Mouse (Mus musculus) forebrain, postnatal 0 days (tissue): ENCODE data around the gene Wsb2. TPM values are rescaled to one million over a fixed set of nuclear protein-coding genes. Genes with fewer than 3 reads are reported as not detected.

Experiments used
- ATAC-seq: fragments of 200-750 bp; cut with Nextera tagmentation; 2 replicates; pipeline ENCODE4 v1.8.0; 2017; ENCODE audit warnings: mild to moderate bottlenecking, moderate library complexity
- DNase-seq: peaks from one replicate; pipeline ENCODE4 v3.0.0-alpha.2; 2015
- H3K27ac ChIP-seq: fragments of 300-500 bp; sonication (generic); 2 replicates; pipeline ENCODE4 v1.5.1; 2014; ENCODE audit warnings: low read depth, mild to moderate bottlenecking, antibody characterized with exemption, low read length, moderate library complexity, mixed read lengths
- H3K27me3 ChIP-seq: fragments of 300-500 bp; sonication (generic); 2 replicates; pipeline ENCODE4 v1.6.1; 2014; ENCODE audit warnings: mild to moderate bottlenecking, low read length, mixed read lengths; ENCODE audit not compliant: insufficient read depth
- H3K36me3 ChIP-seq: fragments of 300-500 bp; sonication (generic); 2 replicates; pipeline ENCODE4 v1.6.1; 2014; ENCODE audit warnings: mild to moderate bottlenecking, moderate library complexity; ENCODE audit not compliant: insufficient read depth
- H3K4me1 ChIP-seq: fragments of 300-500 bp; sonication (generic); 2 replicates; pipeline ENCODE4 v1.6.1; 2014; ENCODE audit warnings: antibody characterized with exemption; ENCODE audit not compliant: insufficient read depth
- H3K4me2 ChIP-seq: fragments of 300-500 bp; sonication (generic); 2 replicates; pipeline ENCODE4 v1.6.1; 2014; ENCODE audit warnings: low read depth, mild to moderate bottlenecking, moderate library complexity
- H3K4me3 ChIP-seq: fragments of 300-500 bp; sonication (generic); 2 replicates; pipeline ENCODE4 v1.5.1; 2014; ENCODE audit warnings: low read depth, low read length, mixed read lengths
- H3K9ac ChIP-seq: fragments of 300-500 bp; sonication (generic); 2 replicates; pipeline ENCODE4 v1.6.1; 2014; ENCODE audit warnings: mild to moderate bottlenecking
- H3K9me3 ChIP-seq: fragments of 300-500 bp; sonication (generic); 2 replicates; pipeline ENCODE4 v1.6.1; 2016; ENCODE audit warnings: low read length
- CTCF ChIP-seq: sonication (generic); IDR thresholded peaks from 2 replicates; pipeline ENCODE4 v1.5.1; 2016; ENCODE audit warnings: antibody characterized with exemption, control low read depth, low read depth
- WGBS: fragments of 180-500 bp; shearing (Covaris S2); extraction: QIAGEN DNeasy Blood & Tissue Kit; methylation state at CpG from one replicate; pipeline ENCODE4 v1.1.7; 2014; 5-methylcytosine and 5-hydroxymethylcytosine counted together
- polyA plus RNA-seq: library from polyadenylated mRNA; unstranded; fragments of >200 nt; fragmentation: Nextera tagmentation; extraction: Ambion mirVana; gene quantifications from 2 replicates; pipeline ENCODE4 v1.2.1, GENCODE M21; 2015
- total RNA-seq: library from RNA; depleted of rRNA; stranded (reverse); fragments of >200 nt; gene quantifications from 2 replicates; pipeline ENCODE4 v1.2.3, GENCODE M21; 2014

Wsb2 gene
- total and polyA plus RNA-seq, 2 experiments from 2014 or later, result 318 to 327 TPM

GRCm38 (mm10) chr5:117360631-117361541, 3.8 kb downstream of the Wsb2 start:
- H3K4me1 ChIP-seq, result peaks cover 19% of the 10 kb centered on the region
- H3K9ac ChIP-seq, result no peak overlapping the region
- H3K36me3 ChIP-seq, result peaks cover 28% of the 10 kb centered on the region
- no peak for TF ChIP-seq CTCF
- H3K9me3 ChIP-seq, result no peaks in the 10 kb centered on the region
- no peaks in the 10 kb centered on the region for H3K27me3 ChIP-seq
- ATAC-seq (no peak), DNase-seq (no peak)
- H3K4me2 ChIP-seq, result no peak overlapping the region
- no peak overlapping the region for H3K27ac ChIP-seq
- 29% methylated on average over 13 of the region's 13 CpGs for WGBS
- no peak overlapping the region for H3K4me3 ChIP-seq

GRCm38 (mm10) chr5:117361590-117361989, 4.5 kb downstream of the Wsb2 start:
- WGBS, result 60% methylated on average over 4 of the region's 4 CpGs
- Histone ChIP-seq H3K27ac (no peak overlapping the region), H3K27me3 (no peaks in the 10 kb centered on the region), H3K9ac (no peak overlapping the region), H3K36me3 (peaks cover 29% of the 10 kb centered on the region), H3K4me1 (peaks cover 12% of the 10 kb centered on the region), H3K9me3 (no peaks in the 10 kb centered on the region), H3K4me2 (no peak overlapping the region), H3K4me3 (no peak overlapping the region)
- DNase-seq (no peak), ATAC-seq (no peak)
- TF ChIP-seq CTCF, result no peak

DNA sequence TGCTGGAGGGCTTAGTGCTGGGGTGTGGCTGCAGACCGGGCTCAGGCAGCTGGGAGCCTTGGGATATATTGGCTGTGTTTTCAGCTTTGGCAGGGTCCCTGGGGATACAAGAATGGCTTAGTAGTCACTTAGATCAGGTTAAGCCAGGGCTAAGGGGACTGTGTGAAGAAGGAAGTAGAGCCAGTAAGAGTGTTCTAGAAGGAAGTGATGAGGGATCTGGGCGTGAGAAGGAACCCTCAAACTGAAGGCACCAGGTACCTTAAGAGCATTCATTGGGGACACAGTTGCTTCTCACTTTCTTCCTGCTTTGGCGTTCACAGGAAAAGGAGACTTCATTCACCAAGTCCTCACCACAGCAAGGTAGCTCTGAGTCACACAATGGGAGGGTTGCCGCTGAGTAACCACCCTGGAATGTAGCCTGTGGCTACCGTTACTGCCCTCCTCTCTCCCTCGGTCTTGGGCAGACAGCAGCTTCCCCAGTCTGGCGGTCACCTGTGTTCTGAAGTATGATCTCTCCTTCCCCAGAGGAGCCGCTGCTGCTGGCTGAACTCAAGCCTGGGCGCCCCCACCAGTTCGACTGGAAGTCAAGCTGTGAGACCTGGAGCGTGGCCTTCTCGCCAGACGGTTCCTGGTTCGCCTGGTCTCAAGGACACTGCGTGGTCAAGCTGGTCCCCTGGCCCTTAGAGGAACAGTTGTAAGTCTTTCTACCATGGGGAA, 6.1 kb downstream of the Wsb2 start:
- no peak for ATAC-seq
- Histone ChIP-seq H3K9me3 (no peaks in the 10 kb centered on the region), H3K9ac (no peak overlapping the region), H3K4me3 (no peak overlapping the region), H3K4me1 (peaks cover 12% of the 10 kb centered on the region), H3K27me3 (no peaks in the 10 kb centered on the region), H3K4me2 (no peak overlapping the region), H3K27ac (no peak overlapping the region), H3K36me3 (peaks cover 40% of the 10 kb centered on the region)
- TF ChIP-seq CTCF, result no peak
- DNase-seq, result no peak
- WGBS, result 60% methylated on average over 15 of the region's 15 CpGs

GRCm38 (mm10) chr5:117364821-117365220, 7.7 kb downstream of the Wsb2 start:
- TF ChIP-seq CTCF, result no peak
- WGBS, result 84% methylated on average over 3 of the region's 3 CpGs
- Histone ChIP-seq H3K4me3 (no peak overlapping the region), H3K4me1 (peaks cover 11% of the 10 kb centered on the region), H3K4me2 (no peak overlapping the region), H3K9me3 (no peaks in the 10 kb centered on the region), H3K27ac (no peak overlapping the region), H3K27me3 (no peaks in the 10 kb centered on the region), H3K9ac (no peak overlapping the region), H3K36me3 (peaks cover 56% of the 10 kb centered on the region)
- no peak for DNase-seq
- no peak for ATAC-seq

- peaks cover under 1% of the 10 kb centered on the region for H3K4me1 ChIP-seq
- ATAC-seq (no peak), DNase-seq (no peak)
- no peak overlapping the region for H3K27ac ChIP-seq
- H3K27me3 ChIP-seq, result no peaks in the 10 kb centered on the region
- H3K9ac ChIP-seq, result no peak overlapping the region
- H3K9me3 ChIP-seq, result no peaks in the 10 kb centered on the region
- TF ChIP-seq CTCF, result no peak
- no peak overlapping the region for H3K4me2 ChIP-seq
- peaks cover 68% of the 10 kb centered on the region for H3K36me3 ChIP-seq
- H3K4me3 ChIP-seq, result no peak overlapping the region
- WGBS, result 91% methylated on average over 13 of the region's 13 CpGs
These were observed 8.9 kb downstream of the Wsb2 start for GRCm38 (mm10) chr5:117365904-117366561.

- Histone ChIP-seq H3K4me1 (no peaks in the 10 kb centered on the region), H3K4me3 (no peak overlapping the region), H3K36me3 (peaks cover 80% of the 10 kb centered on the region), H3K9me3 (no peaks in the 10 kb centered on the region), H3K27me3 (no peaks in the 10 kb centered on the region), H3K4me2 (no peak overlapping the region), H3K27ac (no peak overlapping the region), H3K9ac (no peak overlapping the region)
- whole genome bisulfite sequencing, result 68% methylated on average over 8 of the region's 8 CpGs
- no peak for DNase-seq
- no peak for ATAC-seq
- TF ChIP-seq CTCF, result no peak
These were observed 10.1 kb downstream of the Wsb2 start for GRCm38 (mm10) chr5:117367206-117367605.
